9 mouse cellular contexts compared by ENCODE assay signal in genomic region chr7:134261003-134261701, GRCm38 (mm10). TPM values are rescaled to one million over a fixed set of nuclear protein-coding genes. Genes with fewer than 3 reads are reported as not detected.
A peak's percentile ranks its signal among the peaks of the same experiment; 100 is the strongest.
DNase-seq lines count a peak whose midpoint lies in the region; ATAC-seq and TF ChIP-seq lines count a peak whose summit lies in the region.
"Had no signal": no experiment of that assay in that cellular context is flagged by ENCODE, and none has a peak within 500 bp of the region (broad histone marks: within the 10 kb centered on the region; RNA-seq: fewer than 3 reads in every experiment).

No protein-coding gene starts in this region.

- no peaks in the 10 kb centered on the region for H3K27me3 ChIP-seq in hindbrain, postnatal 0 days (ENCODE audit: insufficient read depth, low read length)
- H3K27me3 ChIP-seq in hindbrain, embryonic 14.5 days (ENCODE audit: control insufficient read depth, insufficient read depth, low read length): no peaks in the 10 kb centered on the region
- H3K27me3 ChIP-seq in heart, adult 2 months (ENCODE audit: control insufficient read depth, insufficient read depth, low read length): no peaks in the 10 kb centered on the region
- no peaks in the 10 kb centered on the region for H3K27me3 ChIP-seq in stomach, embryonic 14.5 days (ENCODE audit: control insufficient read depth, insufficient read depth, low read length)
- no peaks in the 10 kb centered on the region for H3K27me3 ChIP-seq in forebrain, embryonic 16.5 days (replicated peaks; ENCODE audit: control insufficient read depth, insufficient read depth, low read length)

- WGBS in hindbrain, postnatal 0 days: 44% methylated on average over 4 of the region's 4 CpGs
- 60% methylated on average over 4 of the region's 4 CpGs for WGBS in hindbrain, embryonic 14.5 days
- WGBS in heart, adult 2 months: 39% methylated on average over 4 of the region's 4 CpGs
- WGBS in stomach, embryonic 14.5 days: 44% methylated on average over 4 of the region's 4 CpGs
- 60% methylated on average over 4 of the region's 4 CpGs for WGBS in forebrain, embryonic 16.5 days

- peak; percentile 33 for DNase-seq in hindbrain, postnatal 0 days (ENCODE audit: low spot score)
- DNase-seq in hindbrain, embryonic 14.5 days (ENCODE audit: low spot score): no peak
- peak; percentile 83 for DNase-seq in NIH3T3 (ENCODE audit: low read depth)
- peak; percentile 51 to 68 for DNase-seq in heart, adult 2 months
- peak; percentile 56 to 77 for DNase-seq in kidney, postnatal 25 days

- no peak overlapping the region for H3K4me3 ChIP-seq in hindbrain, postnatal 0 days (ENCODE audit: low read length)
- H3K4me3 ChIP-seq in hindbrain, embryonic 14.5 days (replicated peaks; ENCODE audit: low read length): no peak overlapping the region
- H3K4me3 ChIP-seq in heart, adult 2 months: no peak overlapping the region
- no peak overlapping the region for H3K4me3 ChIP-seq in stomach, embryonic 14.5 days (ENCODE audit: low read depth, low read length)
- no peak overlapping the region for H3K4me3 ChIP-seq in forebrain, embryonic 16.5 days (replicated peaks; ENCODE audit: low read length)

- H3K9ac ChIP-seq in hindbrain, postnatal 0 days (replicated peaks; ENCODE audit: low read length): no peak overlapping the region
- no peak overlapping the region for H3K9ac ChIP-seq in hindbrain, embryonic 14.5 days
- H3K9ac ChIP-seq in heart, adult 2 months (ENCODE audit: low read depth, low read length): no peak overlapping the region
- H3K9ac ChIP-seq in stomach, embryonic 14.5 days (replicated peaks; ENCODE audit: low read depth, low read length): no peak overlapping the region
- no peak overlapping the region for H3K9ac ChIP-seq in forebrain, embryonic 16.5 days (replicated peaks; ENCODE audit: low read depth, low read length)

- TF ChIP-seq POLR2A in heart, adult 2 months (IDR thresholded peaks at IDR 0.05; ENCODE audit: insufficient read depth, low read depth, low read length): no peak

- no peaks in the 10 kb centered on the region for H3K79me2 ChIP-seq in heart, adult 2 months (replicated peaks; ENCODE audit: control insufficient read depth, insufficient read depth, low read length)

- TF ChIP-seq CTCF in hindbrain, postnatal 0 days (IDR thresholded peaks at IDR 0.05; ENCODE audit: low read depth): no peak
- TF ChIP-seq CTCF in heart, adult 2 months (IDR thresholded peaks at IDR 0.05): peak; percentile 24; the same call in 1 of the 2 replicates

- no peak for ATAC-seq in hindbrain, postnatal 0 days
- ATAC-seq in hindbrain, embryonic 14.5 days (ENCODE audit: low FRiP score): no peak
- peak; percentile 14; the same call in 1 of the 2 replicates for ATAC-seq in stomach, embryonic 14.5 days (ENCODE audit: insufficient number of reproducible peaks, insufficient read depth, low FRiP score, low read depth)
- no peak for ATAC-seq in frontal cortex, adult (ENCODE audit: low TSS enrichment)
- no peak for ATAC-seq in forebrain, embryonic 16.5 days

- H3K36me3 ChIP-seq in hindbrain, postnatal 0 days (ENCODE audit: insufficient read depth, low read length): no peaks in the 10 kb centered on the region
- no peaks in the 10 kb centered on the region for H3K36me3 ChIP-seq in hindbrain, embryonic 14.5 days (replicated peaks; ENCODE audit: control insufficient read depth, insufficient read depth)
- H3K36me3 ChIP-seq in heart, adult 2 months (ENCODE audit: control insufficient read depth, insufficient read depth, low read length): no peaks in the 10 kb centered on the region
- H3K36me3 ChIP-seq in stomach, embryonic 14.5 days (ENCODE audit: control insufficient read depth, insufficient read depth, low read length): no peaks in the 10 kb centered on the region
- no peaks in the 10 kb centered on the region for H3K36me3 ChIP-seq in forebrain, embryonic 16.5 days (ENCODE audit: control insufficient read depth, insufficient read depth)
- H3K36me3 ChIP-seq: G1E had no signal

- 0 out of 2 replicates have a peak, but pooled peaks have one; percentile 35 for TF ChIP-seq EP300 in heart, adult 2 months (IDR thresholded peaks at IDR 0.05; ENCODE audit: insufficient read depth, low read depth, low read length)

- H3K4me2 ChIP-seq in hindbrain, postnatal 0 days (ENCODE audit: low read depth, low read length): no peak overlapping the region
- no peak overlapping the region for H3K4me2 ChIP-seq in hindbrain, embryonic 14.5 days (replicated peaks)
- no peak overlapping the region for H3K4me2 ChIP-seq in stomach, embryonic 14.5 days (replicated peaks; ENCODE audit: low read depth, low read length)
- H3K4me2 ChIP-seq in forebrain, embryonic 16.5 days (ENCODE audit: low read length): no peak overlapping the region

- intact Hi-C loops in heart, adult 2 months (cut with DNase I): loop anchor here (5.0 kb wide), 1 partner anchor 34 kb away; no protein-coding TSS in a partner anchor

- H3K27ac ChIP-seq in hindbrain, postnatal 0 days: no peak overlapping the region
- no peak overlapping the region for H3K27ac ChIP-seq in hindbrain, embryonic 14.5 days
- no peak overlapping the region; the same call in 1 of the 2 replicates for H3K27ac ChIP-seq in heart, adult 2 months
- H3K27ac ChIP-seq in stomach, embryonic 14.5 days (ENCODE audit: low read length): no peak overlapping the region
- no peak overlapping the region for H3K27ac ChIP-seq in forebrain, embryonic 16.5 days (ENCODE audit: low read length)

- H3K9me3 ChIP-seq in hindbrain, postnatal 0 days (ENCODE audit: low read length): no peaks in the 10 kb centered on the region
- H3K9me3 ChIP-seq in hindbrain, embryonic 14.5 days (ENCODE audit: control insufficient read depth, low read length): no peaks in the 10 kb centered on the region
- H3K9me3 ChIP-seq in stomach, embryonic 14.5 days (ENCODE audit: control insufficient read depth, low read depth, low read length): no peaks in the 10 kb centered on the region
- H3K9me3 ChIP-seq in forebrain, embryonic 16.5 days (ENCODE audit: control insufficient read depth, low read length): no peaks in the 10 kb centered on the region

- no peaks in the 10 kb centered on the region for H3K4me1 ChIP-seq in hindbrain, postnatal 0 days (ENCODE audit: insufficient read depth, low read length)
- no peaks in the 10 kb centered on the region for H3K4me1 ChIP-seq in hindbrain, embryonic 14.5 days (replicated peaks; ENCODE audit: control insufficient read depth, insufficient read depth, low read length)
- H3K4me1 ChIP-seq in heart, adult 2 months (ENCODE audit: control insufficient read depth, insufficient read depth, low read length): peaks cover 3% of the 10 kb centered on the region
- peaks cover 9% of the 10 kb centered on the region; the same call in 1 of the 2 replicates for H3K4me1 ChIP-seq in stomach, embryonic 14.5 days (ENCODE audit: control insufficient read depth, insufficient read depth, low read length)
- H3K4me1 ChIP-seq in forebrain, embryonic 16.5 days (replicated peaks; ENCODE audit: control insufficient read depth, insufficient read depth, low read length): no peaks in the 10 kb centered on the region

RNA-seq across cellular contexts. Expression of gene Adam12, which starts 29.2 kb away (rescaled TPM):
- 12.3 and 24.1 TPM in 2 replicates for total RNA-seq in hindbrain, postnatal 0 days (2014; rRNA removed)
- polyA plus RNA-seq in hindbrain, postnatal 0 days (2015; fragmentation: Nextera tagmentation; extraction: Ambion mirVana): 3.5 and 4.0 TPM in 2 replicates
- 5.9 and 7.0 TPM in 2 replicates for polyA plus RNA-seq in hindbrain, embryonic 14.5 days (2014; fragmentation: Nextera tagmentation; extraction: Ambion mirVana)
- total RNA-seq in heart, adult 2 months (2021): under 1 TPM; 0.57 to 0.80 TPM
- polyA plus RNA-seq in heart, adult 2 months (2012; rRNA removed): 0.66 and 0.67 TPM in 2 replicates
- polyA plus RNA-seq in stomach, embryonic 14.5 days (2014; fragmentation: Nextera tagmentation; extraction: Ambion mirVana): 10.9 and 13.0 TPM in 2 replicates
- polyA plus RNA-seq in forebrain, embryonic 16.5 days (2015; fragmentation: Nextera tagmentation; extraction: Ambion mirVana): 2.2 and 3.2 TPM in 2 replicates
- polyA plus RNA-seq: G1E had no signal
